Mouse (Mus musculus): Measurements from ENCODE around the gene Ggt6. TPM values are rescaled to one million over a fixed set of nuclear protein-coding genes. Genes with fewer than 3 reads are reported as not detected.

Gene Ggt6
- polyA plus RNA-seq, 1 experiment from 2014 or later = not detected

DNA sequence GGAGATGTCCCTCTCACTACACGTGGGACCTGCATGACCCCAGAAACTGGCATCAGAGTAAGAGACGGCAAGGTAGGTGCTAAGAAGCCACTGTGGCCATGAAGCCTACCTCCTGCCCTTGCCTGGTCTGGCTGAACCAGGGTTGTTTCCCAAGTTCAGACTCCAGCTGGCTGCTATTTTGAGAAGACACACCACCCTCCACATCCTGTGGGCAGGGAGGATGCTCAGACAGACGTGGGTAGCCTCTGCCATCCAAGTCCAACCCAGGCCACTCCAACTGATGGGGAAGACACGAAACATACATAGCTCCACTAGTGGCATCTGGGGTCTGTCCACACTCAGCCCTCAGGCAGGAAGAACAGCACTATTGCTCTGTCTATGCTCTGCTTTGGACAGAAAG, 34.7 kb downstream of the Ggt6 start:
- 77% methylated on average over 4 of the region's 4 CpGs for WGBS
- peaks cover 32% of the 10 kb centered on the region for H3K4me1 ChIP-seq (replicated peaks)

DNA sequence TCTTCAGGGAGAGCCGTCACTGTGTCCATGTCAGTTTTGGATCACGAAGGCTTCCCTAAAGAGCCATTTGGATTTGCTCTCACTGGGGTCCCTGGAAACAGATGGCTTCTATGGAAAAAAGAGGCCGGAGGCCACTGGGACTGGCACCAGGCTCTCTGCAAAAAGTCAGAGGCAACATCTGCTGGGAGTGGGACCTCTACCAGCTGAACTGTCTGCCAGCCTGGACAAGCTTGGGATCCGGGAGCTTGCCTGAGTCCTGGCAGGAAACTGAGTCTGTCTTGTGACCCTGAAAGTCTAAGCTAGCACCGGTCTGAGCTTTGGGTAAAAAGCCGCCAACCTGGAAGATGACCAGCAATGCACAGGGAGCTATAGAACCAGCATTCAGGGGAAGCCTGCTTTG, 36.1 kb downstream of the Ggt6 start:
- Histone ChIP-seq H3K4me3 (replicated peaks) (no peak overlapping the region), H3K9ac (replicated peaks) (no peak overlapping the region), H3K27me3 (no peaks in the 10 kb centered on the region), H3K4me1 (replicated peaks) (peaks cover 37% of the 10 kb centered on the region), H3K36me3 (peaks cover 20% of the 10 kb centered on the region), H3K9me3 (no peaks in the 10 kb centered on the region), H3K27ac (no peak overlapping the region), H3K4me2 (replicated peaks) (no peak overlapping the region)
- ATAC-seq = no peak
- WGBS = 87% methylated on average over 6 of the region's 6 CpGs

More for the DNA sequence above, 34.7 kb downstream of the Ggt6 start:
- H3K9ac ChIP-seq (replicated peaks) = no peak overlapping the region
- peaks cover 20% of the 10 kb centered on the region for H3K36me3 ChIP-seq
- no peak for ATAC-seq
- no peak overlapping the region for H3K4me3 ChIP-seq (replicated peaks)
- no peak overlapping the region for H3K27ac ChIP-seq
- H3K9me3 ChIP-seq = no peaks in the 10 kb centered on the region
- no peak overlapping the region for H3K4me2 ChIP-seq (replicated peaks)
- H3K27me3 ChIP-seq = no peaks in the 10 kb centered on the region

- Histone ChIP-seq H3K4me1 (replicated peaks) (peaks cover 39% of the 10 kb centered on the region), H3K9ac (replicated peaks) (no peak overlapping the region), H3K27ac (no peak overlapping the region), H3K27me3 (no peaks in the 10 kb centered on the region), H3K4me2 (replicated peaks) (no peak overlapping the region), H3K9me3 (no peaks in the 10 kb centered on the region), H3K36me3 (peaks cover 20% of the 10 kb centered on the region), H3K4me3 (replicated peaks) (no peak overlapping the region)
- no peak for ATAC-seq
- 95% methylated on average over 4 of the region's 4 CpGs for WGBS
These were observed 38.2 kb downstream of the Ggt6 start for GRCm38 (mm10) chr11:72473540-72473939.

DNA sequence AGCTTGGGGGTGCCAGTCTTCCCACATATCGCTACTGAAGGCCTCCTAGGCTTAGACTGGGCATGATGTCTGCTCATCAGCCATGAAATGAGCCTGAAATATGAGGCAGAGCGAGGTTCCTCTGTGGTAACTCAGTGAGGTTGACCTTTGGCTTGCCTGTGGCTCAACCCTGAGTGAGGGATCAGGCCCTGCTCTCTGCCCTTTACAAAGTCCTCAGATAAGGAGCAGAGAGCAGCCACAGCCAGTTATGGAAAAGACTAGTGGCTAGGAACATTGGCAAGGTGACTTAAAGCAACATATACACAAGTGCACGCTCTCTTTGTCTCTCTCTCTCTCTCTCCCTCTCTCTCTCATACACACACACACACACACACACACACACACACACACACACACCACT, 39.6 kb downstream of the Ggt6 start:
- Histone ChIP-seq H3K4me1 (replicated peaks) (peaks cover 29% of the 10 kb centered on the region), H3K27me3 (no peaks in the 10 kb centered on the region), H3K9ac (replicated peaks) (no peak overlapping the region), H3K9me3 (no peaks in the 10 kb centered on the region), H3K4me3 (replicated peaks) (no peak overlapping the region), H3K27ac (no peak overlapping the region), H3K4me2 (replicated peaks) (no peak overlapping the region), H3K36me3 (peaks cover 20% of the 10 kb centered on the region)
- ATAC-seq = no peak
- WGBS = 81% methylated on average over 3 of the region's 3 CpGs

DNA sequence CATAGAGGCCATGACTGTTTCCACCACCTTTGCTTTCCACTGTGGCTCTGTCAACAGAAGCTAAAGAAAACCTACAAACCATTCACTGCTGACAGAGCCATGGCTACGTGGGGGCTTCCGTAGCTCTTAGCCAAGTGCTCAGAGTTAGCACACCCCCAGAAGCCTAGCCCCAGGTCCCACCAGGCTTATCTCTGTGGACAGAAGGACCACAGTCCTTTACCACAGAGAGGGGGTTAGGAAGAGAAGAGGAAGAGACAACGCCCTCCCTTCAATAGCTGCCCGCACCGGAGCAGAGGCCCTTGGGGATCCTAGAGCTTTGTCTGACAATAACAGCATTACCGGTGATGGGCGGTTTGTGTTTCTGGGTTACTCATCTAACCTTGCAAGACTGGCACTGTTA, 40.1 kb downstream of the Ggt6 start:
- no peaks in the 10 kb centered on the region for H3K27me3 ChIP-seq
- H3K4me1 ChIP-seq (replicated peaks) = peaks cover 29% of the 10 kb centered on the region
- H3K27ac ChIP-seq = no peak overlapping the region
- H3K36me3 ChIP-seq = peaks cover 20% of the 10 kb centered on the region
- ATAC-seq = no peak
- WGBS = 75% methylated on average over 7 of the region's 7 CpGs
- H3K9me3 ChIP-seq = no peaks in the 10 kb centered on the region
- no peak overlapping the region for H3K4me3 ChIP-seq (replicated peaks)
- no peak overlapping the region for H3K9ac ChIP-seq (replicated peaks)
- no peak overlapping the region for H3K4me2 ChIP-seq (replicated peaks)

GRCm38 (mm10) chr11:72476074-72476625, 40.8 kb downstream of the Ggt6 start:
- Histone ChIP-seq H3K27me3 (no peaks in the 10 kb centered on the region), H3K36me3 (peaks cover 20% of the 10 kb centered on the region), H3K4me3 (replicated peaks) (no peak overlapping the region), H3K9ac (replicated peaks) (no peak overlapping the region), H3K4me2 (replicated peaks) (no peak overlapping the region), H3K4me1 (replicated peaks) (peaks cover 29% of the 10 kb centered on the region), H3K27ac (no peak overlapping the region), H3K9me3 (no peaks in the 10 kb centered on the region)
- ATAC-seq = no peak
- WGBS = 83% methylated on average over 7 of the region's 7 CpGs

GRCm38 (mm10) chr11:72477182-72477581, 41.9 kb downstream of the Ggt6 start:
- no peaks in the 10 kb centered on the region for H3K27me3 ChIP-seq
- H3K4me3 ChIP-seq (replicated peaks) = no peak overlapping the region
- 44% methylated on average over 5 of the region's 5 CpGs for WGBS
- H3K9me3 ChIP-seq = no peaks in the 10 kb centered on the region
- peaks cover 29% of the 10 kb centered on the region for H3K4me1 ChIP-seq (replicated peaks)
- peaks cover 20% of the 10 kb centered on the region for H3K36me3 ChIP-seq
- H3K9ac ChIP-seq (replicated peaks) = peak overlapping the region; percentile 26
- H3K4me2 ChIP-seq (replicated peaks) = no peak overlapping the region
- H3K27ac ChIP-seq = peak overlapping the region; percentile 37; the same call in 1 of the 2 replicates
- no peak; the same call in 1 of the 2 replicates for ATAC-seq

- H3K9me3 ChIP-seq = no peaks in the 10 kb centered on the region
- H3K36me3 ChIP-seq = peaks cover 16% of the 10 kb centered on the region
- H3K27me3 ChIP-seq = no peaks in the 10 kb centered on the region
- peak overlapping the region; percentile 26; the same call in 1 of the 2 replicates for H3K9ac ChIP-seq (replicated peaks)
- H3K4me1 ChIP-seq (replicated peaks) = peaks cover 29% of the 10 kb centered on the region
- peak overlapping the region; percentile 37 for H3K27ac ChIP-seq
- H3K4me3 ChIP-seq (replicated peaks) = no peak overlapping the region
- WGBS = 86% methylated on average over 1 of the region's 1 CpGs
- no peak; the same call in 1 of the 2 replicates for ATAC-seq
- no peak overlapping the region for H3K4me2 ChIP-seq (replicated peaks)
These were observed 42.3 kb downstream of the Ggt6 start for GRCm38 (mm10) chr11:72477653-72478052.

DNA sequence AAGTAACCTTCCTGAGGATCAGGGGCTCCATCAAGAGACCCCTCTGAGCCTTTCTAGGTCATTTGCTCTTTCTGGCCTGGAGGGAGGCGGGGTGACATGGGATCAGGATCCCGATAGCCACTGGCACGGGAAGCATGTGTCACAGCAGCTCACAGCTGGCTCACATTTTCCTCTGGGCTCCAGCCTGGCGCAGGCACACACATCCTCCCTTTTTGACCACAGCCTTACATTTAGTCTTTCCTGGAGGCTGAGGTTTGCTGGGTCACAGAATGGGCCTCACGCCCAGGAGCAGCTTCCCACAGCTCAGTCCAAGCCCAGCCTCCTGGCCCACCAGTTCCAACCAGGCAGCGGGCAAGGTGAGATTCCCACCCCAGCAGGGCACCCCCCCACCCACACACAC, 42.9 kb downstream of the Ggt6 start:
- Histone ChIP-seq H3K4me3 (replicated peaks) (no peak overlapping the region), H3K4me2 (replicated peaks) (no peak overlapping the region), H3K36me3 (peaks cover 10% of the 10 kb centered on the region), H3K27me3 (no peaks in the 10 kb centered on the region), H3K4me1 (replicated peaks) (peaks cover 29% of the 10 kb centered on the region), H3K27ac (no peak overlapping the region), H3K9me3 (no peaks in the 10 kb centered on the region), H3K9ac (replicated peaks) (no peak overlapping the region)
- ATAC-seq = no peak
- 77% methylated on average over 6 of the region's 6 CpGs for WGBS

DNA sequence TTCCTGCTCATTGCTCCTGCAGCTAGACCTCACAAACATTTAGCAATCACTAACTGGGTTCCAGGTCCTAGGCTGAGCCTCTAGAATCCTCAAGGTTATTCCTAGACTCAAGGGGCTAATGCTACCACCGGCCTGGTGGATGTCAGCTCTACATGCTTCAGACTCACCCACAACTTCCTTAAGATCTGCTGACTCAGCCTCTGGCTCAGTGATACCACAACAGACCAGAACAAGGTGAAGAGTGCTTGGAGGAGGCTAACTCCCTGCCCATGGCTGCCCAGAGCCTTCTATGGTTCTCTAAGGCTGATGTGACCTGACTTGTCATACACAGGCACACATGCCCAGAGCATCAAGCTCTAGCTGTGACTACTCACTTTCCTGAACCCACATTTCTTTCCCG, 44.2 kb downstream of the Ggt6 start:
- WGBS = 80% methylated on average over 2 of the region's 2 CpGs
- Histone ChIP-seq H3K9me3 (no peaks in the 10 kb centered on the region), H3K36me3 (no peaks in the 10 kb centered on the region), H3K27ac (no peak overlapping the region), H3K9ac (replicated peaks) (no peak overlapping the region), H3K4me1 (replicated peaks) (peaks cover 30% of the 10 kb centered on the region), H3K27me3 (no peaks in the 10 kb centered on the region), H3K4me3 (replicated peaks) (no peak overlapping the region), H3K4me2 (replicated peaks) (no peak overlapping the region)
- ATAC-seq = no peak

GRCm38 (mm10) chr11:72481313-72481712, 46.0 kb downstream of the Ggt6 start:
- Histone ChIP-seq H3K9me3 (no peaks in the 10 kb centered on the region), H3K27me3 (no peaks in the 10 kb centered on the region), H3K4me2 (replicated peaks) (no peak overlapping the region), H3K4me3 (replicated peaks) (no peak overlapping the region), H3K36me3 (no peaks in the 10 kb centered on the region), H3K27ac (no peak overlapping the region), H3K4me1 (replicated peaks) (peaks cover 36% of the 10 kb centered on the region), H3K9ac (replicated peaks) (no peak overlapping the region)
- WGBS = 80% methylated on average over 5 of the region's 5 CpGs
- ATAC-seq = no peak

GRCm38 (mm10) chr11:72481952-72482351, 46.6 kb downstream of the Ggt6 start:
- Histone ChIP-seq H3K4me2 (replicated peaks) (no peak overlapping the region), H3K27me3 (0 out of 2 replicates have a peak, but pooled peaks cover 3% of the 10 kb centered on the region), H3K4me1 (replicated peaks) (peaks cover 37% of the 10 kb centered on the region), H3K9me3 (no peaks in the 10 kb centered on the region), H3K4me3 (replicated peaks) (no peak overlapping the region), H3K27ac (no peak overlapping the region), H3K9ac (replicated peaks) (no peak overlapping the region), H3K36me3 (no peaks in the 10 kb centered on the region)
- 82% methylated on average over 4 of the region's 4 CpGs for WGBS
- ATAC-seq = no peak

GRCm38 (mm10) chr11:72484549-72484948, 49.2 kb downstream of the Ggt6 start:
- Histone ChIP-seq H3K36me3 (no peaks in the 10 kb centered on the region), H3K9me3 (no peaks in the 10 kb centered on the region), H3K27me3 (peaks cover 22% of the 10 kb centered on the region; the same call in 1 of the 2 replicates), H3K9ac (replicated peaks) (no peak overlapping the region), H3K27ac (no peak overlapping the region), H3K4me3 (replicated peaks) (no peak overlapping the region), H3K4me1 (replicated peaks) (peaks cover 47% of the 10 kb centered on the region), H3K4me2 (replicated peaks) (no peak overlapping the region)
- WGBS = 78% methylated on average over 6 of the region's 6 CpGs
- no peak for ATAC-seq
